Mouse (Mus musculus) thymus, adult 18-20 months (tissue): Measurements from ENCODE around the gene Mtmr6.

Experiments
- DNase-seq, 2 experiments: peaks; one replicate each; pipeline ENCODE4 v3.0.0; 2022; ENCODE audit warnings: mixed read lengths in 2 of 2

Gene Mtmr6

DNA sequence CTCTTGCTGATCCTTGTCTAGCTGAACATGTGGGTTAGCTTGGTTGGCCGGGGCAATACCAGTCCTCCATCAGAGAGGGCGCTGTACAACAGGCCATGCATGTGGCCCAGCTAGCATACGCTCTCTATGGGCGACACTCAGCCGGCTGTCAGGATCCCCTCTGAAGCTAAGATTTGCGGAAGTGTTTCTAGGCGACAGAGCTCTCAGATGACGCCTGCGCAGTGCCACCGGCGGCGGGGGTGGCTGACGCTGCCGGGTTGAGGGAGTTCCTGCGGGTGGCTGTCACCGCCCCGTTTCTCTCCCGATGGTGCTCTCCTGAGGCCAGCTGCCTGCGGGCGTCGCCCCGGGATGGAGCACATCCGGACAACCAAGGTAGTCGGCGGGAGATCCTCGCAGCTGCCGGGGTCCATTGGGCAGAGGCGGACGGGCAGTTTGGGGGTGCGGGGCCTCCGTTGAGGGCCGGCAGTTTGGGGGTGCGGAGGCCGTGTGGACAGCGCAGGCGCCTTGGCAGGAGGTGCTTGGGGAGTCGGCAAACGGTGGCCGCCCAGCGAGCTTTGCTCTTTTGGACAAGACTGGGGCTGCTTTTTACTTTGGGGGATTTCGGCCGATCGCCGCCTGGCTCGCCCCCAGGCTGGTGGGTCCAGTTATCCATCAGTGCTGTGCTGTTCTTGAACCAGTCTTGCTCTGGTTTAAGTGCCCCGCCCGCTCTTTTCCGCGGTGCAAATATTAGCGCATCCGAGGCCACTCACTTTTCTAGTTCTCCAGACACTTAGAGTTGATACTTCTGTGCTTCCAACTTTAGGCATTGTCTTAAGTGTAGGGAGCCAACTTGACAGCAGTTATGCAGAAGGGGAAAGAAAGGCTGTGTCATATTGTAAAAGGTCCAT, at the start of gene Mtmr6:
Gene Mtmr6 (plus strand): TSS at position 239 of the 887 bp plus-strand sequence.
- DNase-seq, result peak; percentile 87 to 92

DNA sequence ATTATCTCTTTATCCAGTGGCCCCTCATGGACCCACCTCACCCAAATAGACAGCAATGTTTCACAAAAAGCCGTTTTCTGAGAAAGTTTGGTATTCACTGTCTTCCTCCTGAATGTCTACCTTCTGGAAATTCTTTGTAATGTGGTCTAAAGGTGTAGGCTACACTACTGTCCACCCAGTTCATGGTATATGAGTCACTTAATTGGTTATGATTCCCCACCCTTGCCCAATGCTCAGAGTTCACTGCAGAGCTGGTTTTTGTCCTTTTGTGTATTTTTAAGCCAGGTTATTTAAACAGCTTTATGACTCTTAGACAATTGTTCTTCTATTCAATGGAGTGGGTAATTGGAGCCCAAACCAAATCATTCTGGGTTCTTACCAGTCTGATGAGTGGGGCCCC, 48.9 kb upstream of the Mtmr6 start:
- no peak for DNase-seq

GRCm38 (mm10) chr14:60217616-60218015, 47.4 kb upstream of the Mtmr6 start:
- DNase-seq, result no peak

DNA sequence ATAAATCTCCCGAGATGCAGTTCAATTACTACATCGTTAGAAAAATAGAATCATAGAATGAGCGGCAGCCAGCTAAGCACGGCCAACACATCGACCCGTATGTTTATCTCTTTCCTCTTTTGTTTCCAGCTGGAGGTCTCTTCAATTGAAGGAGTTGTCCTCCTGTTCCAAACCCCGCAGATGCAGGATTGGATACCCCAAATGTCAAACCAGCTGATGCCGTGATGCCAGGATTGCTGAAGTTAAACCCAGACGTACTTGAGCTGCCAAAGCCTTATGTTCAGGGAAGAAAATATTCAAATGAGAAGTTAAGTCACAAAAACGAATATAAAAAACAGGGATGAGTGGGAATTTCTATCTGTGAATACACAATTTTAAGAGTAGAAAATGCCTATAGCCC, 45.1 kb upstream of the Mtmr6 start:
- no peak for DNase-seq

- DNase-seq, result no peak
Measured at GRCm38 (mm10) chr14:60238551-60238950, 26.5 kb upstream of the Mtmr6 start.

- no peak for DNase-seq
Measured at GRCm38 (mm10) chr14:60250366-60250765, 14.7 kb upstream of the Mtmr6 start.

DNA sequence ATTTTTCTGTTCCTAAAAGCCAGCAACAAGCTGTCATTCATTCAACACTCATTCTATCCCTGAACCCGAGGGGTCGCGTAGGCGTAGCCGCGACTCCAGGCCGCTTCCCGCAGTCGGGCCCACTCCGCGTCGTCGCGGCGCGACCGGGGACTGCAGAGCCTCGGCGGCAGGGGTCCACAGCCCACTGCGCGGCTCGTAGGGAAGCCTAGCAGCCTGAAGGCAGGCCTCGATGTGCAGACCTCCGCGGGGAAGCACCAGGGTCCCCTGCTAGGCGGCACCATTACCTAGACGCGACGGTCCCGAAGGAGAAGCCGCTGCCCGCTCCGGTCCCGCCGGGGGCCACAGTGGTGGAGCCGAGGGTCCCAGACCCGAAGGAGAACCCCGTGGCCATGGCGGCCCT, 14.1 kb upstream of the Mtmr6 start:
- no peak for DNase-seq

GRCm38 (mm10) chr14:60251281-60252003, 13.6 kb upstream of the Mtmr6 start, which contains the start of the genes Nupl1 and Gm49336:
Nupl1 (minus strand) TSS chr14:60251431.
Gm49336 (minus strand) TSS chr14:60251507.
- peak; percentile 98 for DNase-seq

GRCm38 (mm10) chr14:60252004-60253000, 12.7 kb upstream of the Mtmr6 start:
- DNase-seq, result no peak

- DNase-seq, result no peak
Measured at GRCm38 (mm10) chr14:60253466-60253865, 11.6 kb upstream of the Mtmr6 start.

DNA sequence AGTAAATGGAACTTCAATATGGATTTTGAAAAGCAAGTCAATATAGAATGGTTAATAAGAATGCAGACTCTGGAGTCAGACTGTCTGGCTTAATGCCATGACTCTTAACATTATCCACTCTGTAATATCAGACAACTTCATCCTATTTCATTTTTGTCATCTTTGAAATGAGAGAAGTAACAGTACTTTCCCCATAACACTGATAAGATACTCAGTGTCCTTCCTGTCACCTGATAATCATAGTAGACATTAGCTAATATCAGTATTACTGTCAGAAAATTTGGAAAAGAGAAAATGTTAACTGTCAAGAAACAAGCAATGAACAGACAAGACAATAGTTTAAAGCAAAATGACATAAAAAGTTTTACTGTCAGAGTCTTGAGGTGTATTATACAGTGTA, 10.3 kb upstream of the Mtmr6 start:
- no peak for DNase-seq

DNA sequence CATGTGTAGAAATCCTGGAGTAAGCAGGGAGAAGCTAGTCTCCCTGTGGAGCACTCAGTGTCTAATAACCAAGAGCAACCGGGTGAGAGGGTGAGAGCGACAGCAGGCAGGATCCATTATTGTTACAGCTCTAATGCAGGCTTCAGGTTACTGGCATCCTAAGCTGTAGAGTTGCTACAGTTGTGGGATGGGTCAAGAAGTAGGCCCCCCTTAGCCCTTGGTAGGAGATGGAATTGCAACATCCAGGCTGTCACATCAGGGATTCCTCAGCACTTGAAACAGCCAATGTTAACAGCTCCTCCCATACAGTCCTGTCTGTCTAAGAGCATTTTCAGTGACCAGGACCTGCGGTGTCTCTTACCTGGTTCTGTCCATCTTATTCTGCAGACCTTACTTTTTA, 8.7 kb upstream of the Mtmr6 start:
- DNase-seq, result no peak

GRCm38 (mm10) chr14:60257101-60257500, 7.9 kb upstream of the Mtmr6 start:
- DNase-seq, result no peak

DNA sequence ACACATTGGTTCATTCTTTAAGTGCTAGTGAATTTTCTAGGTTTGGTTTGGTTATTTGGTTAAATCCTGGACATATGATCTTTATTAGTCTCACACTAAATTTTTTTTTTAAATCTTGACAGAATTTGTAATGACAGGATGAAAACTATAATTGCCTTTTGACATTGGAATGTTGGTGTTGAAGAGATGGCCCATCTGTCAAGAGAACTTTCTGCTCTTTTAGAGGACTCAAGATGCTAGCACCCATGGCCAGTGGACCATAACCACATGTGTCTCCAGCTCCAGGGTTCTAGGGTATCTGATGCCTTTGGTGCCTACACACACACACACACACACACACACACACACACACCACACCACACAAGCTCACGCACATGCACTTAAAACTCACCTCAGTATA, 7.2 kb upstream of the Mtmr6 start:
- DNase-seq, result no peak

DNA sequence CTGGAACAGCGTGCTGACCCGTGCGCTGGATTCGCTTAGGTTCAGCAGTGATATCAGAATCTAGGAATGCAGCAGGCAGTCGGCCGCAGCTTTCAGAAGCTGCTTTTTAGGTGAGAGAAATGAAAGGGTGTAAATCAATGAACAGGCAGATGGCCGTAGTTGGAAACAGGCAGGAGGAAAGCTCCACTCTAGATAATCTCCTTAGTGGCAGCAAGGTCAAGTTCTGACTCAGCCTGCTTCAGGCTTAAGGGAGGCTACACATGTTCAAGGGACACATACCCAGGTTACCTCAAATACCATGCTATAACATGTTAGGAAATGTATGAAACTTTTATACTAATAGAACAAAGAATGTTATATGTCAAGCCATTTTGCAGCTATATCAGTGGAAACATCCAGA, 2.7 kb upstream of the Mtmr6 start:
- no peak for DNase-seq

DNA sequence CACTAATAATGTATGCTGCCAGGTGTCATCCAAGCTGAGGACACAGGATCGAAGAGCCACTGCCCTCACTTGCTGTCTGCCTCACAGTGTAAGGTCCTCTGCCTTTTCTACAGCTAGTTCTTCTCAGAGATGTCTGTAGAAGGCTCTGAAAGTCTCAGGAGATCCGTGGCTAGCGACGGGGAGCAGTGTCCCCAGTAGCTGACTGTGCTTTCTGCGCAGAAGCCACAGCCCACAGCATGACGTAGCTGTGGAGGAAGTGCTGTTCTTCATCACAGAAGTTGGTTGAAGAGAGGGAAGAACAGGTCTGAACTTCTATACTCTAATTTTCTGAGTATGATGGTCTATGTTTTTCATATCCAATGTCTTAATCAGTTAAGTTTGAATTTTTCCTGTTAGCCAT, 4.3 kb downstream of the Mtmr6 start:
- peak; percentile 26 to 37 for DNase-seq

DNA sequence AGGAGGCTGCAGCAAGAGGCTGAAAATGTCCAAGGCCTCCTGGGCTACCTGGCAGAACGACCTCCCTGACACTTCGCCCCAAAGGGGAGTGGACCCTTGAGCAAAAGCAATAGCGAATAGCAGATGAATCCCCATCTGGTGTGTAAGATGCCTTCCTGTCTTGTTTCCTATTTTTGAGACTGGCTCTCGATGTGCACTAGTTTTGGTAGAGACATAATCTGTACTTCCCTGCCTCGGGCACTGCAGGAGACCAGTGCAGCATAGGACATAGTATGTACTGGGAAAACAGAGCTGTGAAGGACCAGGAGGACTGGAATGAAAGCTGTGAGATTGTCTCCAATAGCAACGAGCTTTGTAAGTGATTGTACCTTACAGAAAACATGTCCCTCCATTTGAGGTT, 8.3 kb downstream of the Mtmr6 start:
- DNase-seq, result no peak

DNA sequence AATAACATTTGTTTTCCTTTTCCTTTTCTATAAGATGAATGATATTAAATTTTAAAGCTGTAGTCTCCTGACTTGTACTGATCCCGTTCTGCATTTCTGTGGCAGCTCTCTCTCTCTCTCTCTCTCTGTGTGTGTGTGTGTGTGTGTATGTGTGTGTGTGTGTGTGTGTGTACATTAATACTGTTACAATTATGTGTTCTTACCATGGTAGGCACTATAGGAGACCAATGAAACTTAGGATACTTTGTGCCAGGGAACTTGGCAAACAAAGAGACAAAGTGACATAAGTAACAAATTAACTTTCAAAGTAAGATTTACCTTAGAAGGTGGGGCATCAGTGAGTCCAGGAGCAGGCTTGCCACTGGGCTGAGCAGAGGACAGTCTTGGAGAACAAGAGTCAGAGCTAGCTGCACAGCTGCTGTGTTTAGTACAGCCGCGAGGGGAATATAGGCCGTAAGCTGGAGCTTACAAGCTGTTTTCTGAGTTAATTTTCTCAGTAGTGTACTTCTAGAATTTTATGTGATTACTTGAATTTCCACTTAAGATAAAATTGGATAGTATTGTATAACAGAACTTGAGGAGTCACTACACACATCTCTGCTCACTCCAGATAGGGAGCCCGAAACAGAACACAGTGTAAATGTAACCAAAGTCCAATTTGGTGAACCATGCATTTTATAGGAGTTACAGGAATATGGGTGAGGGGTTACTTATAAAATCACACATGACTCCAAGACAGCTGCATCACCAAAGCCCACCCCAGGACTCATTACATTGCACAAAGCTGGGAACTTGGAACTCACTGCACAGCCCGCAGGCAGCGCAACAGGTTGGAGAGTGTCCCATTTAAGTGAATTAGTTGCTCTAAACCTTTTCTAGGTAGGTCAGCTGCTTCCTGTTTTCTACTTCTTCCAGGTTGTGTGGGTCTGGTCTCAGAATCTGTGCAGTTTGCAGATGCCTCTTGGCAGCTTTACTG, 10.6 kb downstream of the Mtmr6 start:
- DNase-seq, result no peak

- no peak for DNase-seq
Measured at GRCm38 (mm10) chr14:60286194-60286863, 21.3 kb downstream of the Mtmr6 start.

GRCm38 (mm10) chr14:60290363-60290762, 25.3 kb downstream of the Mtmr6 start:
- no peak for DNase-seq

- DNase-seq, result no peak
Measured at GRCm38 (mm10) chr14:60295531-60295930, 30.5 kb downstream of the Mtmr6 start.
